Mouse (Mus musculus) thymus, adult 2 months (tissue): ENCODE results near the gene Ccz1.

Source experiments
- CTCF ChIP-seq: fragments of 200-500 bp; IDR thresholded peaks from 2 replicates; pipeline ENCODE4 v1.5.1; 2012; ENCODE audit warnings: mild to moderate bottlenecking, control low read depth, low read length, moderate library complexity, borderline replicate concordance; ENCODE audit not compliant: control insufficient read depth, poor library complexity, insufficient read depth; ENCODE audit errors: extremely low read depth
- POLR2A ChIP-seq: fragments of 200-500 bp; IDR thresholded peaks from 2 replicates; pipeline ENCODE4 v1.6.1; 2012; ENCODE audit warnings: mild to moderate bottlenecking, low read length, control low read depth, moderate library complexity; ENCODE audit not compliant: control insufficient read depth, poor library complexity, insufficient read depth; ENCODE audit errors: extremely low read depth

- TF ChIP-seq CTCF (no peak), POLR2A (no peak)
Measured at GRCm38 (mm10) chr5:144026620-144027263, 12.1 kb upstream of the Ccz1 start, which contains the start of gene Ocm.
